Mouse (Mus musculus) embryo, embryonic 11.5 days (tissue): ENCODE measurements around the gene Tgfbr3.

Experiments used
- DNase-seq: peaks from one replicate; pipeline ENCODE4 v3.0.0-alpha.2; 2012; ENCODE audit warnings: low read depth, low spot score

The Tgfbr3 gene

DNA sequence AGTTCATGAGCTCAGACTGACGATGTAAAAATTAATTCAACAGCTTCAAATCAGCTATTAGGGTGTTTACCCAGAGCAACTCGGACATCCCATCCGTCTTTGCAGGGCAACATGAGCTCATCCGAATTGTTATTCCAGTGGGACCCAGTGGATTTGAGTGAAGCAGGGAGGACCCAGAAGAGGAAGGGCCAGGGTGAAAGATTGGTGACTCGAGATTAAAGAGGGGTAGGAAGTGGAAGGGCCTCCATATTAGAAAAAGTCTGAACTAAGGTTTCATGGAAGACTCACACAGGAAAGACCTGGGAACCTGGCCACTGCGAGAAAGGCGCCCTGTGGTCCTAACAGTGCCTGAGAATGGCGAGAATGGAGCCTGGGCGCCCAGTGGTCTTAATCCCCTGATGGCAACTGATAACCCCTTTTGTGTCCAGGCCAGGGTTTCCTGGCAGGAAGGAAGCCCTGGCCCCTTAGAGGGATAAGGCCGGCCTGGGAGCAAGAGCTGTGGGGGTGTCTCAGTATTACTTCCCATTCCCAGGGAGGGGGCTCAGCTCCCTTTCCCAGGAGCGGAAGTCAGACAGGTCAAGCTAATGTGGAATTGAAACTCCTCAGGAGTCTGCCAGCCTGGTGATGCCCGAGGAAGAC, 208.3 kb downstream of the Tgfbr3 start:
- no peak for DNase-seq

DNA sequence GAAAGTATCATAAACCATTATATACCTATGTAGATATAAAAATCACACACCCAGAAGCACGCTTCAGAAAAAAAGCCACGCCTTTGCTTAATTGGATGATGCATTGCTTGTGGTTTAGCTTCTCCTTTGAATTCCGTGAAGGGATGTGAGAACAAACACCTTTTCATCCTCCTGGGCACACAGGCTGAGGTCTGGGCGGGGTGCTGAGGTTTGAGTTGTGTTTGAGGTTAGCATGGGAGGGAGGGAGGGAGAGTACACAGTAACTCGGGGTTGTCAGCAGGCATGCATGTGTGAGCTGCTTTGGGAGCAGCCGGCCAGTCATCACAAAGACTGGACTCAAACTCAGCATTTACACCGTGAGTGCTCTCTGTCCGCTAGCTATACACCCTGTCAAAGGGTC, 209.5 kb downstream of the Tgfbr3 start:
- no peak for DNase-seq

DNA sequence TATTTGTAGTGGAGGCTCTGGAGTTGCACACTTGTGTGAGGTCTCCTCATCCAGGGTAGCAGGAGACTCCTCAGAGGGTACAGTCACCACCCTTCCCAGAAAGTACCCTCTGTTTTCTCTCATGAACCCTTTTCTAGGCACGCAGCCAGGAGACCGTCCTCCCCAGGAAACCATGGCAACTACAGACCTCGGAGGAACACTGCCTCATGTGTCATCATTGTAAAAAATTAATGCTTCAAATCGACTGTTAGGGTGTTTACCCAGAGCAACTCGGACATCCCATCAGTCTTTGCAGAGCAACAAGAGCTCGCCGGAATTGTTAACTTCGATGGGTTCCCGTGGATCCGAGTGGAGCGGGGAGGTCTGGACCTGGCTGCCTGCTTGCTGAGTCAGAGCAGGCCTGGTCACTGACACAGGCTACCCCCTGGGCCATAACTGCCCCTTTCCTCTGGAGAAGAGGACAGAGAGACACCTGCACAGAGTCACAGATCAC, 210.2 kb downstream of the Tgfbr3 start:
- DNase-seq, result no peak

DNA sequence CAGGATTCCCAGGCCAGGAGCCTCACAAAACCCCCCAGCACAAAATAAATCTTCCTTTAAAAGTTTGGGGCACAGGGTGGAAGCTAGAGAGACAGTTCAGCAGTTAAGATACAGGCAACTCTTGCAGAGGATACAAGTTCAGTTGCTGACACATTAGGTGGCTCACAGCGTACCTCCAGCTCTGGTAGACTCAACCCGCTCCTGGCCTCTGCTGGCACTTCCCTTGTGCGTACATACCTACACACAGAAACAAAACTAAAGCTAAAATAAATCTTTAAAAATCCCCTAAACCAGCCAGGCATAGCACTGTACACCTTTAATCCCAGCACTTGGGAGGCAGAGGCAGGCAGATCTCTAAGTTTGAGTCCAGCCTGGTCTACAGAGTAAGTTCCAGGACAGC, 211.1 kb downstream of the Tgfbr3 start:
- no peak for DNase-seq

DNA sequence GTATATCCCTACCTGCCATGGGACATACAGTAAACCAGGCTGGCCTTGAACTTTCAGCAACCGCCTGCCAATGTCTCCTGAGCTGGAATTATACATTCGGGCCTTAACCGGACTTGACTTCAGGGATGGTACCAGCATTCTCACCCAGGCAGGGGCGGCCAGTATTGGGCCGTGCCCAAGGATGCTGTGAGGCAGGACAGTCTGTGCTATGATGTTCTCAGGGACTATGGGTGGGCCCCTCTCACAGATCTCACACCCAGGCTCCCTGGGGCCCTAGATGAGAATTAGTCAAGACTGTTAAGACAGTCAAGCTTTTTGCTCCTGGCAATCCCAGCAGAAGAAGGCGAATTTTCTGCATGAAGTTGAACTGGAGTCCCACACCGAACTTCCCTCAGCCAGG, 211.5 kb downstream of the Tgfbr3 start:
- no peak for DNase-seq

DNA sequence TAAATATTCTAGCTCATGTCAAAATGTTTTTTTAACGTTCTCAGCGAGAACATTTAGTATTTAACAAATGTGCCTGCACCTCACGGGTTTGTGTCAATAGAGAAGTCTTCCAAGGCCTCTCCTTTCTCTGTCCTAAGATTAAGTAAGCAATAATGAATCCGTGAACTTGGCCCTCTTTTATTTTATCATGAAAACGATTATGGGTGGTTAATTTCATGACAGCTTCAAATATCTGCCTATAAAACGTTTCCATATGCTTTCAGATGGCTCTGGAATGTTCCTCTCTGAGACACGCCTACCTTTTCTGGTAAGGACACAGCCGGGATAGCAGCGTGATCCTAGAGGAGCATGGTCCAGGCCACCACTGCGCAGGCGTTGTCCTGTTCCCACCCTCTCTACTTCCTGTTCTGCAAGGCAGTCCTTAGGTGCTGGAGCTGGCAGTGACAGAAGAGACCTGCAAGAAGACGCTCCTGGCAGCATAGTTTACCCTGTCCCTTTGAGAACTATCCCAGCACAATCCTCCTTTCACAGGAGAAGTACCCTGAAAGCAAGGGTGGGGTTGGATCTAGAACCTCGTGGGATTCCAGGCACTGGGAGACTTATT, 214.3 kb downstream of the Tgfbr3 start:
- no peak for DNase-seq

DNA sequence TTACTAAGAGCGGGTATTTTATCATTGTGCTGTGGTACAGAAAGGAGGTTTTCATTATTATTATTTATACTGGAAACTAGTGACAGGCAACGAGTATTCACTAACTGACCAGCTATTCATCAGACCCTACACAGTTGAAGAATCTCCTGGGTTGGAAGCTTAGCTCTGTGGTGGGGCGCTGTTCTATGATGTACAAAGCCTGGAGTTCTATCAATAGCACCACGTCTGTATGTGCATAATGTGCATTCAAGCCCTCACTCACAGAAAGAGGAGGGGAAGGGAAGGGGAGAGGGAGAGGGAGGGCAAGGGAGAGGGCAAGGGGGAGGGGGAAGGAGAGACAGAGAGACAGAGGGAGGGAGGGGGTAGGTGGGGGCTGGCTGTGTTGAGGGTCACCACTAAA, 215.1 kb downstream of the Tgfbr3 start:
- no peak for DNase-seq

DNA sequence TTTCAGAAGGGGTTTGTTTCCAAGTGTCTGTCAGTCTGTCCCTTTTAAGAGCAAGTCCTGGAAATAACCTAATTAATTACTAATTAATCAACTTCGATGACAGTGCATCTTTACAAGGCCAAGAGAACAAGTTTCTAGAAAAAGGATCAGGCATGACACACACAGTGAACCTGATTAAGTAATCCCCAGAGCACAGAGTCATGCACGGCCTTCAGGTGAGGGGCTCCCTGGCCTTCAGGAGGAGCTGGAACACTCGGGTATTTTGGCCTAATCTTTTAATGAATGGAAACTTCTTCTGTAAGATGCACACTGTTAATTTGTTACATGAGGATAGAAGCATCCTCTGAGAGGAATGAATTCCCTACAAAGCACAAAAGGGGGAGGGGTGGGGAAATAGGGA, 215.9 kb downstream of the Tgfbr3 start:
- no peak for DNase-seq

DNA sequence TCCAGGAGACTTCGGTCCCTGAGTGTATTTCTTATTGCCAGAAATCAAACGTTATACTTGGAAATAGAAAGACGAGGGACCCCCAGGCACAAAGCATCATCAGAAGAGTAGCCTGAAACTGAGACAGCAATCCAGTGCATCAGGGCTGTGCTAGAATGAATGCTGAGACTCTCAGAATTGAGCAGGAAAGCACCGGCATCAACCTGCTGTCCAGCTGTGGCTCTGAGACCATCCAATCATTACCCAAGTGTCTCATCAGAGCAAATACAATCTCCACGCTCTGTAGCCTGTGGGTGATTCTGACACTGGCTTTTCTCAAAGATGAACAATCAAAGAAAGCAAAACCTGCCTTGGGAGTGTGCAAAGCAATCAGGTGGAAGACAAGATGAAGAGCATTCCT, 221.3 kb downstream of the Tgfbr3 start:
- DNase-seq, result no peak

DNA sequence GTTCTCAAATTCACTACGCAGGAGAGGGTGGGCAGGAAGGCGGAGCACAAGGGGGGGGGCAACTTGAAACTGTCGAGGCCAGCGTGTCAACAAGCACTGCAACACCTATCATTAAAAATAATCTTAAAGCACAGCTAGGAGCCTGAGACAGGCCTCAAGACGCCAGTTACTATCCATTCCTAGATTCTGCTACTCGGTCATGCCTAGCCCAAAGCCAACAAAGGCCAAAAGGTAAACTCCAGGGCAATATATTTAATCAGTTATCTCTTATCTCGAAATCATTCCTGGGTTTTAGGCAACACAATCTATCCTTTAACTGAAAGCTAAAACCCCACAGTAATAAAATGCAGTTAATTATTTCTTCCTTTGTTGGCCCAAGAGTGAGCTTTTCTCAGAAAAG, 221.9 kb downstream of the Tgfbr3 start:
- no peak for DNase-seq

DNA sequence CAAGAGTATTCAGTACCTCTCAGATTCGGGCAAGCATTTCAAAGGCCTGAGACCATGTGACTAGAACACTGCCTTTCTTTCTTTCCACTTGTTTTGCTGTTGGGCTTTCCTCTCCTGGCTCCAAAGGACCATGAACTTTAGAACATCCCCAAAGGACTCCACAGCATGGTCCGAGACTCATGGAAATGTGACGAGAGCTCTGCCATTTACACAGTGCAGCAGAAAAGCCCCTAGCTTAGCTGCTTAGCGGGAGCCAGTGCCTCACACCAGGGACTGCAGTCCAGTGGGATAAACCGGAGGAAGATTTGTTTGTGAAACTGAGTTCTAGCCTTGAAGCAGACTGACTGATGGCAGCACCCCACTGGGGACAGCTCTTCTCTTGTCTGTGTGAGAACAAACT, 224.5 kb downstream of the Tgfbr3 start:
- no peak for DNase-seq

DNA sequence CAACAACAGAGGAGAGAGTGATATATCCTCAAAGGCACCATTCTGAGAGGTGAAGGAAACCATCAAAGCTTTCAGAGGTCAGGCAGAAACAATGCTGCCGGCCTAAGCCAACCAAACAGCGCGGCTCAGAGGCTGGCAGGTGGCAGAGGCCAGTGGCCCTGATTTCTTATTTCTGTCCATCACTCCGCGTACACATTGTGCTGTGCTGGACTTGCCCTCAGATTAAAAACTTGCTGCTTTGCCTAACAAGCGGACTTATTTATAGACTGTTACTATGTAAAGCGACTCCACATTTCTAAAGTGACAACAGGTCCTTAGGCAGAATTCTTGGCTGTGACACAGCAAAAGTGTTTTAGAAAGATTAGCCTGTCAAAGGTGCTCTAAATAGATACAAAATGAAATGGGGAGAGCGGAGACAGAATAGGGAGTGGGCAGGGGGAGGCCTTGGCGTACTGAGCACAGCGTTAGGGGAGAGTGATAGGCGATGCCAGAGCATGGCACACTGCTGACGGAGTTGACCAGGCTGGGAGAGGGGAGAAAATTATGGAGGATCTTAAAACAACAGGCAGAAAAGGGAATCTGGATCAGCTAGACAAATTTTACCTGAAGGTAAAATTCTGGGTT, 227.1 kb downstream of the Tgfbr3 start:
- no peak for DNase-seq

DNA sequence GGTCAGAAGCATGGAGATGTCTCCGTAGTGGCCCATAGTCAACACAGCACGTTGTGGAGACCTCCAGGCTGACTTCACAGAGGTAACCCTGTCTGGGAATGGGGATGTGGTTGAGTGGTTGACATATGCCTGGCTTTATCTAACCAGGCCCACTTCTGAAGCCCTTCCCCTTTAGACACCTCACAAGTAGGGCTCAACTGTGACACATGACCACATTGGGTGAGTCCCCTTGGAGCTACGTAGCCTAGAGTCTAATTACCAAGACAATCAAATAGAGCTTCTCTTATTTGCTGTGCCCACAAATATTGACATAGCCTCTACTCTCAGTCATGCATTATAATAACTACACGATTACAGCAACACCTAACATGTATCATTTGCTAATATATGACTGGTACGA, 229.9 kb downstream of the Tgfbr3 start:
- DNase-seq, result no peak

DNA sequence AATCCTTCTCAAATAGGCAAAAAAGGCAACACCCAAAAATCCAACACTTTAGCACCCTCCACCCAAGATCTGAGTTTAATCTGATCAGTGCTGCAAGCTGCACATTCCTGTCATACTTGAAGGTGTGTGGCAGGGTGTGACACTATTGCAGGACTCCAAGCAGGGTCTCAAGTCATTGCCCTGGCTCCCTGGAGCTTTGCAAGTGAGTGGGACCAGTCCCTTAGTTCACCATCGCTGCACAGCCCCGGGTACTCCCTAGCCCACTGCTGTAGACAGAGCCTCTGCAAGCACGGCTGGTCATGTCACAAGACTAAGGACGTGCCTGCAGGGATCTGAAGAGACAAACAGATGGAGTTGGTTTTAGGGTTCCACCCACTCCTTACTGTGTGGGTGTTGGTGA, 230.8 kb downstream of the Tgfbr3 start:
- no peak for DNase-seq
